Mouse (Mus musculus) midbrain, embryonic 16.5 days (tissue): ENCODE results near the gene Gm20388. TPM values are rescaled to one million over a fixed set of nuclear protein-coding genes. Genes with fewer than 3 reads are reported as not detected.
"Not testable (repeated sequence)": the region's sequence is repeated elsewhere in the genome, so short reads cannot be mapped to it uniquely, and the experiment has no call there.

Experiments
- ATAC-seq: fragments of 200-750 bp; cut with Nextera tagmentation; 2 replicates; pipeline ENCODE4 v1.8.0; 2017; ENCODE audit warnings: moderate TSS enrichment
- H3K27ac ChIP-seq: fragments of 300-500 bp; sonication (generic); 2 replicates; pipeline ENCODE4 v1.5.1; 2014; ENCODE audit warnings: mild to moderate bottlenecking, low read length, mixed read lengths
- H3K27me3 ChIP-seq: fragments of 300-500 bp; sonication (generic); 2 replicates; pipeline ENCODE4 v1.6.1; 2014; ENCODE audit warnings: low read depth, low read length, mixed read lengths; ENCODE audit not compliant: control insufficient read depth, insufficient read depth
- H3K36me3 ChIP-seq: fragments of 300-500 bp; sonication (generic); 2 replicates; pipeline ENCODE4 v1.6.1; 2014; ENCODE audit warnings: mild to moderate bottlenecking, low read length, moderate library complexity, mixed read lengths; ENCODE audit not compliant: control insufficient read depth, insufficient read depth
- H3K4me1 ChIP-seq: fragments of 300-500 bp; sonication (generic); 2 replicates; pipeline ENCODE4 v1.6.1; 2014; ENCODE audit warnings: mild to moderate bottlenecking, low read length, mixed read lengths; ENCODE audit not compliant: control insufficient read depth, insufficient read depth
- H3K4me2 ChIP-seq: fragments of 300-500 bp; sonication (generic); 2 replicates; pipeline ENCODE4 v1.6.1; 2014; ENCODE audit warnings: mild to moderate bottlenecking, low read length, mixed read lengths
- H3K4me3 ChIP-seq: fragments of 300-500 bp; sonication (generic); 2 replicates; pipeline ENCODE4 v1.5.1; 2014; ENCODE audit warnings: low read depth, mild to moderate bottlenecking, low read length, moderate library complexity, mixed read lengths
- H3K9ac ChIP-seq: fragments of 300-500 bp; sonication (generic); 2 replicates; pipeline ENCODE4 v1.6.1; 2014; ENCODE audit warnings: low read depth, low read length, mixed read lengths
- H3K9me3 ChIP-seq: fragments of 300-500 bp; sonication (generic); replicated peaks from 2 replicates; pipeline ENCODE4 v1.6.1; 2014; ENCODE audit warnings: mild to moderate bottlenecking, low read length, mixed read lengths; ENCODE audit not compliant: control insufficient read depth, poor library complexity, severe bottlenecking
- WGBS: fragments of 180-500 bp; shearing (Covaris S2); extraction: QIAGEN DNeasy Blood & Tissue Kit; methylation state at CpG from one replicate; pipeline ENCODE4 v1.1.7; 2014; 5-methylcytosine and 5-hydroxymethylcytosine counted together
- polyA plus RNA-seq: library from polyadenylated mRNA; unstranded; fragments of >200 nt; fragmentation: Nextera tagmentation; extraction: Ambion mirVana; gene quantifications from 2 replicates; pipeline ENCODE4 v1.2.1, GENCODE M21; 2015

Gene Gm20388
- polyA plus RNA-seq, 1 experiment from 2014 or later = 7.5 TPM

DNA sequence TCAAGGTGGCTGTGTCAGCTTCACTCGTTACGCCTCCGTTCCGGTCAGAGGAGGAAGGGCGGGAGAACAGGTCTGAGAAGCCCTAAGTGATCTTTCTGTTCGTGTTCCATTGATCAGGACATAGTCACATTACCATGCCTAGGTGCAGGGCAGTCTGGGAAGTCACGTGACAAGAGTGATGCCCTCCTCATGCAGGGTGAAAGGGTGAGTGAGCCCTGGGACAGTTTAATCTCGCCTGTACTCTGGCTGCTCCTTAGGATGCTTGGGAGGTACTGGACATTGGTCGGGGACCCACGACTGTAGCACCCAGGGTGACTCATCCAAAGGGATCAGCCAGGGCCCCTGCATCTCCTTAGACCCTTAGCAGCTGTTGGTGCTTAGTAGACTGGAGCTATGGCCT, 3535.3 kb downstream of the Gm20388 start:
- no peak for ATAC-seq
- Histone ChIP-seq H3K4me1 (peaks cover 7% of the 10 kb centered on the region), H3K9ac (no peak overlapping the region), H3K4me2 (no peak overlapping the region), H3K27me3 (no peaks in the 10 kb centered on the region), H3K36me3 (peaks cover 4% of the 10 kb centered on the region; the same call in 1 of the 2 replicates), H3K4me3 (no peak overlapping the region), H3K27ac (no peak overlapping the region), H3K9me3 (no peaks in the 10 kb centered on the region)
- WGBS = 88% methylated on average over 10 of the region's 10 CpGs

- H3K4me1 ChIP-seq = peaks cover 7% of the 10 kb centered on the region
- H3K9ac ChIP-seq = no peak overlapping the region
- no peak overlapping the region for H3K27ac ChIP-seq
- ATAC-seq = no peak
- no peak overlapping the region for H3K4me2 ChIP-seq
- no peaks in the 10 kb centered on the region for H3K27me3 ChIP-seq
- H3K9me3 ChIP-seq = no peaks in the 10 kb centered on the region
- WGBS = 93% methylated on average over 6 of the region's 6 CpGs
- H3K4me3 ChIP-seq = no peak overlapping the region
- H3K36me3 ChIP-seq = peaks cover 7% of the 10 kb centered on the region; the same call in 1 of the 2 replicates
Observed at GRCm38 (mm10) chr8:123446799-123447198, 3536.2 kb downstream of the Gm20388 start.

- Histone ChIP-seq H3K9ac (no peak overlapping the region), H3K36me3 (peaks cover 33% of the 10 kb centered on the region), H3K9me3 (no peaks in the 10 kb centered on the region), H3K4me2 (no peak overlapping the region), H3K27ac (no peak overlapping the region), H3K4me3 (no peak overlapping the region), H3K4me1 (no peaks in the 10 kb centered on the region), H3K27me3 (no peaks in the 10 kb centered on the region)
- 92% methylated on average over 5 of the region's 5 CpGs for WGBS
- no peak for ATAC-seq
Observed at GRCm38 (mm10) chr8:123450783-123451182, 3540.1 kb downstream of the Gm20388 start.

DNA sequence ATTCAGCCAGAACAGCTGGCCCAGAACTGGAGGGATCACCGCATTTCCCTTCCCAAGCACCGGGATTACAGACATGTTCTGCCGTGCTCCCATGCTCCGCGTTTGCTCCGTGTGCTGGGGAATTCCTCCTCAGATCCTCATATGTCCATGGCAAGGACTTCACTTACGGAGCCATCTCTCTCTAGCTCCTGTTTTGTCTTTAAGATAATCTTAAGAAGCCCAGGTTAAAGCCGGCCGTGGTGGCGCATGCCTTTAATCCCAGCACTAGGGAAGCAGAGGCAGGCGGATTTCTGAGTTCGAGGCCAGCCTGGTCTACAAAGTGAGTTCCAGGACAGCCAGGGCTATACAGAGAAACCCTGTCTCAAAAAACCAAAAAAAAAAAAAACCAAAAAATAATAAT, 3541.1 kb downstream of the Gm20388 start:
- ATAC-seq, H3K27me3 ChIP-seq, H3K9ac ChIP-seq, H3K4me2 ChIP-seq, H3K9me3 ChIP-seq, H3K4me3 ChIP-seq, H3K4me1 ChIP-seq, H3K27ac ChIP-seq: not testable (repeated sequence)
- H3K36me3 ChIP-seq = peaks cover 38% of the 10 kb centered on the region
- 95% methylated on average over 12 of the region's 12 CpGs for WGBS

DNA sequence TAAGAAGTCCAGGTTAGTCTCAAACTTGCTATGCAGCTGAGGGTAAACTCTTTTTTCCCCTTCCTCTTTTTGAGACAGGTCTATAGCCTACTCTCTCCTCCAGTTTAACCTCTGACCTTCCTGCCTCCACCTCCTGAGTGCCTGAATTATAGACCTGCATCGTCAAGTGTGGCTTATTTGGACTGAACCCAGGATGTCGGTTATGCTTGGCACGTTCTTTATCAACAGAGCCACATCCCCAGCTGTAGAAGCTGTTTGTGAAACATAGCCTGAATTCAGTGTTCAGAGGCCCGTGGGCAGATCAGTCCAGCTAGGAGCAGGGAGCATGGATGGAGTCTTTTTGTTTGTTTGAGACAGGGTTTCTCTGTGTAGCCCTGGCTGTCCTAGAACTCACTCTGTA, 3541.5 kb downstream of the Gm20388 start:
- ATAC-seq = no peak
- Histone ChIP-seq H3K4me3 (no peak overlapping the region), H3K9me3 (no peaks in the 10 kb centered on the region), H3K4me1 (no peaks in the 10 kb centered on the region), H3K9ac (no peak overlapping the region), H3K36me3 (peaks cover 38% of the 10 kb centered on the region), H3K27me3 (no peaks in the 10 kb centered on the region), H3K27ac (no peak overlapping the region), H3K4me2 (no peak overlapping the region)
- 87% methylated on average over 4 of the region's 4 CpGs for WGBS

DNA sequence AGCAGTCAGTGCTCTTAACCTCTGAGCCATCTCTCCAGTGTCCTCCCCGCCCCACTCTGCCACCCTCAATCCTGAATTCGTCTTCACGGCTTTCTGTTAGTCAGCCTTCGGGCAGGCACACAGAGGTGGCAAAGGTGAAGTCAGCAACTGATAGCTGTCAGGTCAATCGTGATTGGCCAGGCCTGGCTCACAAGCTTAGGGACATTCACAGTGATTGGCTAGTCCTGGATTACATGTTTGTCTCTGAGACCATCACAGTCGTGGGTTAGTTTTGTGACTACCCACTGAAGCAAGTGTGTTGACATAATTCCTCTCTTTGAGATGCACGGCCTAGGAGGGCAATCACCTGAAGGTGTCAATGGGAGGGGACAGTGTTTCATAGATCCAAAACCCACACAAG, 3542.7 kb downstream of the Gm20388 start:
- H3K9ac ChIP-seq = no peak overlapping the region
- WGBS = 86% methylated on average over 7 of the region's 7 CpGs
- no peak overlapping the region for H3K27ac ChIP-seq
- no peak for ATAC-seq
- H3K9me3 ChIP-seq = no peaks in the 10 kb centered on the region
- no peak overlapping the region for H3K4me3 ChIP-seq
- no peaks in the 10 kb centered on the region for H3K27me3 ChIP-seq
- no peak overlapping the region for H3K4me2 ChIP-seq
- H3K4me1 ChIP-seq = no peaks in the 10 kb centered on the region
- peaks cover 47% of the 10 kb centered on the region for H3K36me3 ChIP-seq

- Histone ChIP-seq H3K4me1 (no peaks in the 10 kb centered on the region), H3K9me3 (no peaks in the 10 kb centered on the region), H3K9ac (no peak overlapping the region), H3K4me3 (no peak overlapping the region), H3K36me3 (peaks cover 53% of the 10 kb centered on the region), H3K4me2 (no peak overlapping the region), H3K27ac (no peak overlapping the region), H3K27me3 (no peaks in the 10 kb centered on the region)
- ATAC-seq = no peak
- 82% methylated on average over 5 of the region's 5 CpGs for WGBS
Observed at GRCm38 (mm10) chr8:123453951-123454350, 3543.3 kb downstream of the Gm20388 start.

DNA sequence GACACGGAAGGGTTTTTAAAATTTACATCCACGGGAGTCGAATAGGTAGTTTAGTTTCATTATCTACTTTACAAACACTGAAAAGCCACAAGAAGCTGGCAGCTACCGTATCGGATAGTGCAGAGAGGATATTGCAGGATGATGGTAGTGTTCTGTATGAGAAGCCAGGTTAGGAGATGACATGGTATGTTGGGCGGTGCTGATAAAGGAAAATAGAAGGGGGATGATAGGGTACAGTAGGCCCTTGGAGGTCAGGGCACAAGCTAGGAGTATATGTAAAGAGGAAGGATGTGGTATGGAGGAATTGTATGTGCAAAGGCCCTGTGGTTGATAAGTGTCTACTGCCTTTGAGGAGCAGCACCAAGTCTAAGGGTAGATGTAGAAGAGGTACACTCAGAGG, 3543.9 kb downstream of the Gm20388 start:
- Histone ChIP-seq H3K36me3 (peaks cover 58% of the 10 kb centered on the region), H3K9ac (no peak overlapping the region), H3K27ac (no peak overlapping the region), H3K27me3 (no peaks in the 10 kb centered on the region), H3K9me3 (no peaks in the 10 kb centered on the region), H3K4me1 (no peaks in the 10 kb centered on the region), H3K4me3 (no peak overlapping the region), H3K4me2 (no peak overlapping the region)
- no peak for ATAC-seq
- WGBS = 96% methylated on average over 6 of the region's 6 CpGs

GRCm38 (mm10) chr8:123463651-123464050, 3553.0 kb downstream of the Gm20388 start:
- WGBS = 91% methylated on average over 4 of the region's 4 CpGs
- no peak overlapping the region for H3K9ac ChIP-seq
- H3K27me3 ChIP-seq = no peaks in the 10 kb centered on the region
- no peak overlapping the region for H3K27ac ChIP-seq
- ATAC-seq = no peak
- no peaks in the 10 kb centered on the region for H3K4me1 ChIP-seq
- H3K9me3 ChIP-seq = no peaks in the 10 kb centered on the region
- H3K4me3 ChIP-seq = no peak overlapping the region
- peaks cover 33% of the 10 kb centered on the region for H3K36me3 ChIP-seq
- H3K4me2 ChIP-seq = no peak overlapping the region

GRCm38 (mm10) chr8:123467476-123467875, 3556.8 kb downstream of the Gm20388 start:
- ATAC-seq = no peak

More at GRCm38 (mm10) chr8:123467476-123467875, 3556.8 kb downstream of the Gm20388 start:
- no peak overlapping the region for H3K27ac ChIP-seq
- H3K27me3 ChIP-seq = no peaks in the 10 kb centered on the region
- H3K4me1 ChIP-seq = no peaks in the 10 kb centered on the region
- 81% methylated on average over 3 of the region's 3 CpGs for WGBS
- no peaks in the 10 kb centered on the region for H3K9me3 ChIP-seq
- no peak overlapping the region for H3K4me3 ChIP-seq
- H3K36me3 ChIP-seq = peaks cover 5% of the 10 kb centered on the region; the same call in 1 of the 2 replicates
- no peak overlapping the region for H3K9ac ChIP-seq
- H3K4me2 ChIP-seq = no peak overlapping the region
